In the genomic region with DNA sequence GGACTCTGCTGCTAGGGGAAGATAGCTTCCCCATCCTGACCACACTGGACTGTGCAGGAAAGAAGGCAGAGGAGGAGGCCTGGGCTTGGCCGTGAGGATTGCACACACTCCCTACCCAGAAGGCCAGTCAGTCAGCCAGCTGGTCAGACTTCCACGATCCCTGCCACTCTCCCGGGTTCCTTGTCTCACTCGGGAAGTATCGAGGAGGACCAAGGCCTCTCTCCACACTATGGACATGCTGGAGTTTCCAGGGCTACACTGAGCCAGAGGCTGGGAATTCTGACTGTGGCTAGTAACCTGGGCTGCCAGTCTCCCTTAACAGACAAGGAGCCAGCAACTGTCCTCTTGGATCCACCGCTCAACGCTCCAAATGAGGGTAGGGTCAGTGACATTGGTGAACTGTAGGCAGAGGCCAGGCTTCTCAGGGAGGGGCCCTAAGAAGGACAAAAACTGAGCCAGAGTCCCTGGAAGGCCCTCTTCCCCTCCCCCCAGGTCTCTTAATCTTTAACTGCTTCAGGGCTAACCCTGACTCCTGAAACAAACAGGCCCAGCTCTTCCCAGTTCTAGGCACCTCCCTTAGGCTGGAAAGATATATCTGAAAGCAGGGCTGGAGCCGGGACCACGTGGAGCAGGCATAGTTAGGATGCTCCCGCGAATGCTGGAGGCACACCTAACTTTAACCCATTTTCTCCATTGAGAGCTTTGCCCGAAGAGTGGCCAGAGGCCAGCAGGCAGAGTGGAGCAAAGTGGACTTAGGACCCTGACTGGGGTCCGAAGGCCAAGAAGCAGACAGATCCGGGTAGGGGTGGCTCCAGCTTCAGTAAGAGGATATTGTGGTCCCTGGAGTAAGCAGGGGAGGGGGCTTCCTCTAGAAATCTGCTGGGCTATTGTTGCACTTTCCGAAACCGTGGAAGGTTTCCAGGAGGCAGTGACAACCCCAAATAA, we compare ENCODE assay signal across 9 mouse cellular contexts. TPM values are rescaled to one million over a fixed set of nuclear protein-coding genes. Genes with fewer than 3 reads are reported as not detected.
DNase-seq lines count a peak whose midpoint lies in the region; ATAC-seq and TF ChIP-seq lines count a peak whose summit lies in the region.
"Had no signal": no experiment of that assay in that cellular context is flagged by ENCODE, and none has a peak within 500 bp of the region (broad histone marks: within the 10 kb centered on the region; RNA-seq: fewer than 3 reads in every experiment).

No protein-coding gene starts in this region.

- H3K4me3 ChIP-seq in left cerebral cortex, adult 2 months = peak overlapping the region; percentile 79
- H3K4me3 ChIP-seq in embryonic facial prominence, embryonic 12.5 days = peak overlapping the region; percentile 67
- peak overlapping the region; percentile 75 for H3K4me3 ChIP-seq in hindbrain, embryonic 10.5 days
- peak overlapping the region; percentile 88 for H3K4me3 ChIP-seq in limb, embryonic 13.5 days
- H3K4me3 ChIP-seq in myocyte = peak overlapping the region; percentile 96

- H3K79me2 ChIP-seq in myocyte (ENCODE audit: control insufficient read depth, insufficient read depth) = peaks cover 25% of the 10 kb centered on the region

- H3K9me3 ChIP-seq in embryonic facial prominence, embryonic 12.5 days = no peaks in the 10 kb centered on the region
- no peaks in the 10 kb centered on the region for H3K9me3 ChIP-seq in hindbrain, embryonic 10.5 days
- no peaks in the 10 kb centered on the region for H3K9me3 ChIP-seq in limb, embryonic 13.5 days

- H3K27me3 ChIP-seq in embryonic facial prominence, embryonic 12.5 days = no peaks in the 10 kb centered on the region
- H3K27me3 ChIP-seq in hindbrain, embryonic 10.5 days (ENCODE audit: insufficient read depth, poor library complexity, severe bottlenecking) = no peaks in the 10 kb centered on the region; the same call in 1 of the 2 replicates
- no peaks in the 10 kb centered on the region for H3K27me3 ChIP-seq in limb, embryonic 13.5 days
- H3K27me3 ChIP-seq in myocyte (ENCODE audit: control insufficient read depth, insufficient read depth, insufficient read length) = no peaks in the 10 kb centered on the region

- intact Hi-C loops in left cerebral cortex, adult 2 months (cut with DNase I) = no loop called here

- 0 out of 2 replicates have a peak, but pooled peaks have one; percentile 11 for ATAC-seq in embryonic facial prominence, embryonic 12.5 days (ENCODE audit: insufficient number of reproducible peaks, insufficient read depth, low FRiP score, low TSS enrichment)
- ATAC-seq in limb, embryonic 13.5 days (ENCODE audit: low FRiP score, low read depth) = no peak

- DNase-seq in left cerebral cortex, adult 2 months (ENCODE audit: extremely low spot score in 1 of 2, low spot score in 2 of 2) = no peak
- DNase-seq in left cerebral cortex, adult 18-20 months (ENCODE audit: low spot score in 2 of 2) = no peak
- peak; percentile 81 for DNase-seq in hindbrain, embryonic 10.5 days (ENCODE audit: low spot score)
- DNase-seq in right cerebral cortex, postnatal 36 days (ENCODE audit: low spot score in 2 of 2) = no peak
- no peak for DNase-seq in cerebellum, postnatal 4 days (ENCODE audit: low spot score in 2 of 2)

- no peak for TF ChIP-seq CTCF in left cerebral cortex, adult 2 months (IDR thresholded peaks at IDR 0.05)

- no peaks in the 10 kb centered on the region for H3K36me3 ChIP-seq in embryonic facial prominence, embryonic 12.5 days
- H3K36me3 ChIP-seq in hindbrain, embryonic 10.5 days = peaks cover 28% of the 10 kb centered on the region
- H3K36me3 ChIP-seq in limb, embryonic 13.5 days = peaks cover 6% of the 10 kb centered on the region; the same call in 1 of the 2 replicates
- no peaks in the 10 kb centered on the region for H3K36me3 ChIP-seq in myocyte (ENCODE audit: control insufficient read depth, insufficient read depth)
- H3K36me3 ChIP-seq: G1E had no signal

- peak overlapping the region; percentile 96 for H3K9ac ChIP-seq in embryonic facial prominence, embryonic 12.5 days
- H3K9ac ChIP-seq in limb, embryonic 13.5 days = peak overlapping the region; percentile 99

- WGBS in embryonic facial prominence, embryonic 12.5 days = 3% methylated on average over 16 of the region's 16 CpGs
- WGBS in hindbrain, embryonic 10.5 days = 1% methylated on average over 16 of the region's 16 CpGs
- WGBS in limb, embryonic 13.5 days = 7% methylated on average over 16 of the region's 16 CpGs

- peak overlapping the region; percentile 96 for H3K4me2 ChIP-seq in embryonic facial prominence, embryonic 12.5 days (replicated peaks)
- peak overlapping the region; percentile 98 for H3K4me2 ChIP-seq in limb, embryonic 13.5 days (replicated peaks)
- H3K4me2 ChIP-seq in myocyte (ENCODE audit: low read depth) = peak overlapping the region; percentile 96

- peaks cover 49% of the 10 kb centered on the region for H3K4me1 ChIP-seq in embryonic facial prominence, embryonic 12.5 days
- peaks cover 65% of the 10 kb centered on the region for H3K4me1 ChIP-seq in hindbrain, embryonic 10.5 days (replicated peaks)
- peaks cover 48% of the 10 kb centered on the region for H3K4me1 ChIP-seq in limb, embryonic 13.5 days

- H3K27ac ChIP-seq in left cerebral cortex, adult 2 months = peak overlapping the region; percentile 91
- peak overlapping the region; percentile 91 for H3K27ac ChIP-seq in embryonic facial prominence, embryonic 12.5 days
- peak overlapping the region; percentile 99 for H3K27ac ChIP-seq in hindbrain, embryonic 10.5 days
- peak overlapping the region; percentile 89 for H3K27ac ChIP-seq in limb, embryonic 13.5 days

- no peak overlapping the region for H3ac ChIP-seq in myocyte (ENCODE audit: control insufficient read depth, insufficient read length)

- TF ChIP-seq POLR2A in myocyte (IDR thresholded peaks at IDR 0.05; ENCODE audit: insufficient read length, low read depth) = no peak

TF ChIP-seq in myocyte, 11 proteins besides CTCF, POLR2A, EP300 and RAD21:
- TF ChIP-seq POLR2AphosphoS2 (IDR thresholded peaks at IDR 0.05; ENCODE audit: insufficient read length, low read depth) = peak; percentile 26
- no peak for TF ChIP-seq E2F4 (IDR thresholded peaks at IDR 0.05; ENCODE audit: insufficient read depth)

RNA-seq across cellular contexts. Expression of a gene that starts 33.5 kb away (rescaled TPM):
- 10 to 100 TPM; 81.0 to 82.4 TPM for total RNA-seq in left cerebral cortex, adult 2 months (2021)
- 10 to 100 TPM; 82.6 to 83.9 TPM for total RNA-seq in left cerebral cortex, adult 18-20 months (2021)
- 95.0 and 99.5 TPM in 2 replicates for polyA plus RNA-seq in embryonic facial prominence, embryonic 12.5 days (2016; fragmentation: Nextera tagmentation; extraction: Ambion mirVana)
- polyA plus RNA-seq in hindbrain, embryonic 10.5 days (2016; fragmentation: Nextera tagmentation; extraction: Ambion mirVana) = 99.1 and 114 TPM in 2 replicates
- polyA plus RNA-seq in limb, embryonic 13.5 days (2015; fragmentation: Nextera tagmentation; extraction: Ambion mirVana) = 86.4 and 94.5 TPM in 2 replicates
- polyA plus RNA-seq in myocyte (2012; fragmentation: generic; extraction: Trizol) = 97.9 TPM

RNA-seq across cellular contexts. Expression of a gene that starts 48.1 kb away (rescaled TPM):
- 10 to 100 TPM; 20.6 to 21.3 TPM for total RNA-seq in left cerebral cortex, adult 2 months (2021)
- 10 to 100 TPM; 18.8 to 19.0 TPM for total RNA-seq in left cerebral cortex, adult 18-20 months (2021)
- 16.8 and 18.8 TPM in 2 replicates for polyA plus RNA-seq in embryonic facial prominence, embryonic 12.5 days (2016; fragmentation: Nextera tagmentation; extraction: Ambion mirVana)
- polyA plus RNA-seq in hindbrain, embryonic 10.5 days (2016; fragmentation: Nextera tagmentation; extraction: Ambion mirVana) = 17.0 and 18.8 TPM in 2 replicates
- polyA plus RNA-seq in limb, embryonic 13.5 days (2015; fragmentation: Nextera tagmentation; extraction: Ambion mirVana) = 12.7 and 13.8 TPM in 2 replicates
- 6.3 TPM for polyA plus RNA-seq in myocyte (2012; fragmentation: generic; extraction: Trizol)
